ENCODE assay signal across 8 mouse cellular contexts in genomic region chr7:4119344-4119902, GRCm38 (mm10). TPM values are rescaled to one million over a fixed set of nuclear protein-coding genes. Genes with fewer than 3 reads are reported as not detected.
A peak's percentile ranks its signal among the peaks of the same experiment; 100 is the strongest.
DNase-seq lines count a peak whose midpoint lies in the region; ATAC-seq lines count a peak whose summit lies in the region.

Ttyh1 (plus strand) TSS chr7:4119408.

- H3K4me2 ChIP-seq in lung, embryonic 16.5 days (ENCODE audit: low read depth, low read length), result peak within 1 kb of the TSS; percentile 77
- peak within 1 kb of the TSS; percentile 73 for H3K4me2 ChIP-seq in hindbrain, embryonic 12.5 days (replicated peaks)
- H3K4me2 ChIP-seq in neural tube, embryonic 11.5 days (ENCODE audit: low read depth), result peak within 1 kb of the TSS; percentile 56

- no peak within 1 kb of the TSS for H3K27ac ChIP-seq in lung, embryonic 16.5 days (ENCODE audit: low read length)
- peak within 1 kb of the TSS; percentile 92 for H3K27ac ChIP-seq in hindbrain, embryonic 12.5 days
- peak within 1 kb of the TSS; percentile 39 for H3K27ac ChIP-seq in neural tube, embryonic 11.5 days (ENCODE audit: low read depth, low read length)

- no peaks in the 10 kb centered on the region for H3K36me3 ChIP-seq in lung, embryonic 16.5 days (ENCODE audit: control insufficient read depth, insufficient read depth, low read length)
- H3K36me3 ChIP-seq in hindbrain, embryonic 12.5 days, result no peaks in the 10 kb centered on the region
- H3K36me3 ChIP-seq in neural tube, embryonic 11.5 days (ENCODE audit: control insufficient read depth, insufficient read depth, low read length), result no peaks in the 10 kb centered on the region

- WGBS in lung, embryonic 16.5 days, result 2% methylated on average over 33 of the region's 37 CpGs
- 1% methylated on average over 23 of the region's 37 CpGs for WGBS in hindbrain, embryonic 12.5 days
- under 1% methylated on average over 36 of the region's 37 CpGs for WGBS in neural tube, embryonic 11.5 days

- peaks cover 16% of the 10 kb centered on the region for H3K27me3 ChIP-seq in lung, embryonic 16.5 days (ENCODE audit: control insufficient read depth, insufficient read depth, low read depth, low read length)
- peaks cover 11% of the 10 kb centered on the region; the same call in 1 of the 2 replicates for H3K27me3 ChIP-seq in hindbrain, embryonic 12.5 days
- H3K27me3 ChIP-seq in neural tube, embryonic 11.5 days (ENCODE audit: control insufficient read depth, insufficient read depth, low read length), result no peaks in the 10 kb centered on the region

- H3K4me1 ChIP-seq in lung, embryonic 16.5 days (replicated peaks; ENCODE audit: control insufficient read depth, insufficient read depth, low read length), result peaks cover 4% of the 10 kb centered on the region; the same call in 1 of the 2 replicates
- peaks cover 51% of the 10 kb centered on the region for H3K4me1 ChIP-seq in hindbrain, embryonic 12.5 days
- H3K4me1 ChIP-seq in neural tube, embryonic 11.5 days (ENCODE audit: control insufficient read depth, insufficient read depth, low read length), result peaks cover 5% of the 10 kb centered on the region

- no peak for DNase-seq in lung, postnatal 36 days
- DNase-seq in cerebellum, postnatal 4 days (ENCODE audit: low spot score in 2 of 2), result peak; percentile 65 to 73
- peak; percentile 79 to 85 for DNase-seq in left cerebral cortex, postnatal 36 days (ENCODE audit: low spot score in 2 of 2)
- peak; percentile 67 for DNase-seq in neural tube, embryonic 11.5 days (ENCODE audit: low spot score)
- DNase-seq in urinary bladder, adult 2 months (ENCODE audit: low spot score), result no peak
- DNase-seq in urinary bladder, adult 18-20 months (ENCODE audit: low spot score in 2 of 2), result no peak

- H3K4me3 ChIP-seq in lung, embryonic 16.5 days (ENCODE audit: low read length), result peak within 1 kb of the TSS; percentile 51
- H3K4me3 ChIP-seq in hindbrain, embryonic 12.5 days, result peak within 1 kb of the TSS; percentile 59
- peak within 1 kb of the TSS; percentile 66 for H3K4me3 ChIP-seq in neural tube, embryonic 11.5 days (ENCODE audit: low read depth, low read length)

- H3K9ac ChIP-seq in lung, embryonic 16.5 days (ENCODE audit: low read length), result peak within 1 kb of the TSS; percentile 65
- H3K9ac ChIP-seq in hindbrain, embryonic 12.5 days, result peak within 1 kb of the TSS; percentile 86
- peak within 1 kb of the TSS; percentile 83 for H3K9ac ChIP-seq in neural tube, embryonic 11.5 days (ENCODE audit: low read length)

- peak; percentile 68; the same call in 1 of the 2 replicates for ATAC-seq in lung, embryonic 16.5 days (ENCODE audit: low read depth)
- no peak for ATAC-seq in hindbrain, embryonic 12.5 days (ENCODE audit: low FRiP score)
- ATAC-seq in neural tube, embryonic 11.5 days (ENCODE audit: insufficient read depth, low FRiP score, low TSS enrichment), result peak; percentile 7; the same call in 1 of the 2 replicates

- intact Hi-C loops in left cerebral cortex, postnatal 36 days (cut with DNase I), result no loop called here

- no peaks in the 10 kb centered on the region for H3K9me3 ChIP-seq in lung, embryonic 16.5 days (ENCODE audit: control insufficient read depth, low read length)
- H3K9me3 ChIP-seq in hindbrain, embryonic 12.5 days (replicated peaks), result no peaks in the 10 kb centered on the region
- H3K9me3 ChIP-seq in neural tube, embryonic 11.5 days (ENCODE audit: control insufficient read depth, low read length), result no peaks in the 10 kb centered on the region

RNA-seq across cellular contexts. Expression of gene Ttyh1, which starts in this region (rescaled TPM):
- 2.1 and 2.9 TPM in 2 replicates for polyA plus RNA-seq in lung, embryonic 16.5 days (2015; fragmentation: Nextera tagmentation; extraction: Ambion mirVana)
- 108 and 110 TPM in 2 replicates for polyA plus RNA-seq in hindbrain, embryonic 12.5 days (2016; fragmentation: Nextera tagmentation; extraction: Ambion mirVana)
- 100 to 1,000 TPM; 758 to 767 TPM for total RNA-seq in left cerebral cortex, postnatal 36 days (2021)
- 46.1 and 48.8 TPM in 2 replicates for polyA plus RNA-seq in neural tube, embryonic 11.5 days (2014; fragmentation: Nextera tagmentation; extraction: Ambion mirVana)
- 4.5 and 5.0 TPM in 2 replicates for polyA plus RNA-seq in urinary bladder, adult 2 months (2012; rRNA removed)

Comparison
In these comparisons a context has a peak if more than half of its experiments do, and no peak if none do; other contexts are left out.
1. DNase-seq: peak in cerebellum, postnatal 4 days (2 of 2), left cerebral cortex, postnatal 36 days (2 of 2) and neural tube, embryonic 11.5 days (single experiment); none in lung, postnatal 36 days (single experiment), urinary bladder, adult 2 months (single experiment) and urinary bladder, adult 18-20 months (0 of 2).
2. Peak in every context shown above with its lines, with median percentiles within 50 percentile points of each other: H3K4me2 ChIP-seq, H3K4me3 ChIP-seq and H3K9ac ChIP-seq.